Mouse (Mus musculus): Measurements from ENCODE around the gene Dapk1.

Gene Dapk1

GRCm38 (mm10) chr13:60615057-60615650, 13.4 kb downstream of the Dapk1 start:
- DNase-seq (ENCODE audit: low spot score in 2 of 2) = no peak

GRCm38 (mm10) chr13:60616036-60616435, 14.3 kb downstream of the Dapk1 start:
- no peak for DNase-seq (ENCODE audit: low spot score in 2 of 2)

DNA sequence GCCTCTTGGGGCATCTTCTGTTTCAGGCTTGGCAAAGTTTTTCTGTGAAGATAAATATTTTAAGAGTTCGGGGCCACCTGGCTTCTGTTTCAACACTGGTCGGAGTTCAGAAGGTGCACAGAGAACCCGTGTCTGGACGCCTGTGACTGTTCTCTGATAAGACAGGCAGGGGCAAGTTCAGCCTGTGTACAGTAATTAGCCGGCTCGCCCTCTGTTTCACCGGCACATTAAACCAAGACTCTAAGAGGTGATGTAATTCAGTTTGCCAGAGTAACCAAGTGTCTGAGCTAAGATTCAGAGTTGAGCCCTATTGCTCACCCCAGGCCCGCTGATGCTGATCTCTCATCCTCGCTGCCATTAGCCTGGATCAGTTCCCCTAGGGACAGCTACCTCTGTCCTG, 16.5 kb downstream of the Dapk1 start:
- no peak for DNase-seq (ENCODE audit: low spot score in 2 of 2)

GRCm38 (mm10) chr13:60619723-60620122, 18.0 kb downstream of the Dapk1 start:
- no peak for DNase-seq (ENCODE audit: low spot score in 2 of 2)

DNA sequence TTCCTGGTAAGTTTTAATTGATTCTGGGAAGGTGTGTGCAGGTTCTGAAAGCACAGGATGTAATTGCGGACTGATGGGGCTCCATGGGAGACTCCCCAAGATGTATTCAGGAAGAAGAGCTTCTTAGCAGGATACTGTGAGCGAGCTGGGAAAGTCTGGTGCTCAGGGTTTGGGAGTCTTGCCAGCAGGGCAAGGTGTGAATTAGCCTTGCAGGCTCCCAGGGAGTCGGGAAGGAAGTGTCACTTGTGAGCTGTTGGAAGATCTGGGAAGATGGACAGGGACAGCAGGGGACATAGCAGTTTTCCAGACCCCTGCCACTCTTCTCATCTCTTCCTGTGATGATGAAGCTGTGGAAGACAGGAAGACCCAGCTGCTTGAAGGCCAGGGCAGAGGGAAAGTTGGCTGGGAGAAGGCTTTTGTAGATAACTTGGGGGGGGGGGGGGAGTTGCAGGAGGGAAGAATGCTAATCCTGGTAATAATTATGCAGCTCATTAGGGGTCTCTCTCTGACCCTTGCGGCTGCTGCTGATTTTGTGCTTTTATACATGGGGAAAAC, 19.7 kb downstream of the Dapk1 start:
- no peak for DNase-seq (ENCODE audit: low spot score in 2 of 2)

- no peak for DNase-seq (ENCODE audit: low spot score in 2 of 2)
These were observed 23.8 kb downstream of the Dapk1 start for GRCm38 (mm10) chr13:60625581-60625980.

DNA sequence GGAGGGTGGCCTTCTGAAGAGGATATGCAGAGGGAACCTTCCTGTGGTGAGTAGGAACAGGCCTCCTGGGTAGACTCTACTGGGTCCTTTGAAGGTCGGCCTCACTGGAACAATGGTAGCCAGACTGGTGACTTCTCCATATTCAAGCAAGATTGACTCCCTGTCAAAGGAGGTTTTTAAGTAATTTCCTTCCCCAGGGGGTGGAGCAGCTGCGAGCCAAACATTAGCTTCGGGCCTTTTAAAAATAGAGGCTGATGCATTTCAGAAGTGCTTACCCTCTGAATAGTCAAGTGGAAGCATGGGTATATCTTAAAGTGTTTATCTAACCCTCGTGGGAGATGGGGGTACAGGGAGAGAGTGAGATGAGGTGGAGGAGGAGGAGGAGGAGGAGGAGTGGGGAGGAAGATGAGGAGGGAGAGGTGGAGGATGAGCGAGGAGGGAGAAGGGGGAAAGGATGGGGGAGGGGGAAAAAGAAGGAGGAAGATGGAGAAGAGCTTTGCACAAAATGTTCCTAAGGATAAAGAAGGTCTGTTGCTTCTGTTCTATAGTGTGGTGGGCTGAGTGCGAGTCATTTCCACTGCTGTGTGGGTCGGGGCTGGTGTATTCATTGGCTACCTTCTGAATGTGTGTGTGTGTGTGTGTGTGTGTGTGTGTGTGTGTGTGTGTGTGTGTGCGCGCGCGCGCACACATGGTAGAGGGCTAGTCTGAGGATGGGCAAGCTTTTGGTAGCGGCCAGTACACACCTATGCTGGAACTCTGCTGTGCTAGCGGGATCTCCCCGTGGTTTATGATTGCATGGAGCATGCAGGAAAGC, 26.3 kb downstream of the Dapk1 start:
- no peak for DNase-seq (ENCODE audit: low spot score in 2 of 2)

DNA sequence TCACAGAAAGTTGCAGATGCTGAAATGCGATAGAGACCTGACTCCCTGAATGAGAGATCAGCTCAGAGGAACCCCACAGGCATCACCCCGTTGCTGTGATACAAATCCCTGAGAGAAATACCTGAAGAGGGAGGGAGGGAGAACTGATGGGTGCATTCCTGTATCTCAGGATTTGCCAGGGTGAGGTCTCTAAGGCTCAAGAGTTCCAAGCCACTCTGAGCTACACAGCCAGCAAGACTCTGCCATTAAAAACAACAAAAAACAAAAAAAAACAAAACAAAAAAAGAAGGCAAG, 26.9 kb downstream of the Dapk1 start:
- no peak for DNase-seq (ENCODE audit: low spot score in 2 of 2)

- no peak for DNase-seq (ENCODE audit: low spot score in 2 of 2)
These were observed 27.7 kb downstream of the Dapk1 start for GRCm38 (mm10) chr13:60629419-60629818.

GRCm38 (mm10) chr13:60633945-60634344, 32.2 kb downstream of the Dapk1 start:
- no peak for DNase-seq (ENCODE audit: low spot score in 2 of 2)

DNA sequence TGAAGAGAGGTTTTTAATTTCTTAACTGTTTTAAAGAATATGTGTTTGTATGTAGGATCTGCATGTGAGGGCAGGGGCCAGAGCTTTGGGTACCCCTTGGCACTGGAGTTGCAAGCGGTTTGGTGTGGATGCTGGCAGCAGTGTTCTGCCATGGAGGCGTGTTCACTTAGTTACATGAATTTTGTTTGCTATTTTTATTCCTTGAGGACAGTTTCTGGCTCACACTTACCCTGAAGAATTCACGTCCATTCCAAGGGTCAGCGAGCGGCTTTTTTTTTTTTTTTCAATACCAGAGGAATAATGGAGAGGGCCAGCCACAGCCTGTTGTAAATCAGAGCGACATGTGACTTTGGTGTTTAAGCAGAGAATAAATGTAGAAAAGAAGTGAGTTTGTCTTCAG, 33.9 kb downstream of the Dapk1 start:
- DNase-seq (ENCODE audit: low spot score in 2 of 2) = no peak

- no peak for DNase-seq (ENCODE audit: low spot score in 2 of 2)
These were observed 37.8 kb downstream of the Dapk1 start for GRCm38 (mm10) chr13:60639482-60640055.

- no peak for DNase-seq (ENCODE audit: low spot score in 2 of 2)
These were observed 38.7 kb downstream of the Dapk1 start for GRCm38 (mm10) chr13:60640420-60640819.

- DNase-seq (ENCODE audit: low spot score in 2 of 2) = no peak
These were observed 42.7 kb downstream of the Dapk1 start for GRCm38 (mm10) chr13:60644457-60644889.

DNA sequence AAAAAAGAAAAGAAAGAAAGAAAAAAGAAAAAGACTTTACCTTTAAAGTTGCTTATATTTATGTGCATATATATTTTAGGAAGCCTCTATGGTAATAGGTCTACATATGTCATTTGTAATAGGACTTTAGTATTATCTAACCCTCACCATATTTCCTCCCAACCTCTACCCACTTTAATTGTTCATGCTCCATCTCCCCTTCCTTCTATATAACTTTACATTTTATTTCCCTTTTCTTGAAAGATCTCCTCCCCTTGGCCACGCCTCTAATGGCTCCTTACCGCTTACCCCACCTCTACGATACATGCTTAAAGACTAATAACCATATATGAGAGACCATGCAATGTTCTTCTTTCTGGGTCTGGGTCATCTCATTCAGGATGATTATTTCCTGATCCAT, 45.0 kb downstream of the Dapk1 start:
- no peak for DNase-seq (ENCODE audit: low spot score in 2 of 2)

- no peak for DNase-seq (ENCODE audit: low spot score in 2 of 2)
These were observed 46.6 kb downstream of the Dapk1 start for GRCm38 (mm10) chr13:60648350-60648749.

DNA sequence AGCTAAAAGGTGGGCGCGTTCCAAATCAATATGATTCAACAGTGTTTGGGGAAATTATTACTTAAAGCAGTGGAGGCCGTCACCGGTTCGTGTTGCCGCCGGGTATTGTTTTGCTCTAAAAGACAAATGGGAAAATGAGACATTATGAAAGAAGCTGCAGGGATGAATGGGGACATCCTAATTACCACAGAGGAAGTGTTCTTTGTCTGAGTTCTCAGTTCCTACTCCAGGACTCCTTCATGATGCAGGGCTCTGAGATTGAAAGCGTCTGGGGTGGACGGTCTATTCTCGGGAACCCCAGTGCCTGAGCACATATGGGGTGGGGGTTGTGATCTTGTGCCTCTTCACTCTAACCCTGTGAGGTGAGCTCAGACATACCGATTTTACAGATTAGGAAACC, 48.3 kb downstream of the Dapk1 start:
- DNase-seq (ENCODE audit: low spot score in 2 of 2) = no peak

- no peak for DNase-seq (ENCODE audit: low spot score in 2 of 2)
These were observed 52.3 kb downstream of the Dapk1 start for GRCm38 (mm10) chr13:60654017-60654565.

GRCm38 (mm10) chr13:60655246-60655645, 53.5 kb downstream of the Dapk1 start:
- no peak for DNase-seq (ENCODE audit: low spot score in 2 of 2)

- DNase-seq (ENCODE audit: low spot score in 2 of 2) = no peak
These were observed 57.9 kb downstream of the Dapk1 start for GRCm38 (mm10) chr13:60659600-60659999.

DNA sequence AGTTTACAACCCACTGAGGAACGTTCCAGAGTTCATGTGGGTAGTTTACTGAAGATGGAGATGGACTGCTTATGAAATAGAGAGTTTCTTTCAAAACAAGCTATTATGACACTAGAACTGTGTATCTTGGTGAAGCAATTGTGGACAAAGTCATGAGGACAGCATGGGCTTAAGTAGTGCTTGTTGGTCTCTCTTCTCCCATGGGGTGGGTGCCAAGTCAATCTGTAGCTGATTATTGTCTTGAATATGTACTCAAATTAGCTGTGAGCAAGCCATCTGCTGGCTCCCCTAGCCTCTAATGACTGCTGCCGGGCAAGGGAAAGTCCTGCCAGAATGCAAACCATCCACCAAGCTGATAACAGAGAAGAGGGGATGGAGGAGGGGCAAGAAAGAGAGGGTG, 58.3 kb downstream of the Dapk1 start:
- no peak for DNase-seq (ENCODE audit: low spot score in 2 of 2)

- no peak for DNase-seq (ENCODE audit: low spot score in 2 of 2)
These were observed 59.0 kb downstream of the Dapk1 start for GRCm38 (mm10) chr13:60660711-60661261.

Data from frontal cortex, postnatal 36 days (tissue).